Mouse (Mus musculus): Measurements from ENCODE around the gene Dpy19l2. TPM values are rescaled to one million over a fixed set of nuclear protein-coding genes. Genes with fewer than 3 reads are reported as not detected.

Dpy19l2 gene
- polyA plus RNA-seq, 1 experiment from 2014 or later: 0.10 TPM

GRCm38 (mm10) chr9:24508880-24509279 lies 187.2 kb downstream of the Dpy19l2 start:
- 78% methylated on average over 4 of the region's 4 CpGs for WGBS
- H3K9me3 ChIP-seq: no peaks in the 10 kb centered on the region
- H3K4me3 ChIP-seq: no peak overlapping the region
- no peaks in the 10 kb centered on the region for H3K4me1 ChIP-seq
- H3K27ac ChIP-seq: no peak overlapping the region
- no peaks in the 10 kb centered on the region for H3K36me3 ChIP-seq
- H3K27me3 ChIP-seq (ENCODE audit: insufficient read depth, poor library complexity, severe bottlenecking): no peaks in the 10 kb centered on the region
- DNase-seq (ENCODE audit: low spot score): no peak

Other genes starting within 250 kb of the Dpy19l2 start
- 7.0 and 9.6 TPM in 2 replicates for gene Dpy19l1, start 193.2 kb downstream of the Dpy19l2 start, polyA plus RNA-seq (2016; fragmentation: Nextera tagmentation; extraction: Ambion mirVana)
- not detected in 2 replicates for gene Cypt4, start 71.1 kb downstream of the Dpy19l2 start, polyA plus RNA-seq (2016; fragmentation: Nextera tagmentation; extraction: Ambion mirVana)
- gene Tbx20, start 78.0 kb upstream of the Dpy19l2 start, polyA plus RNA-seq (2016; fragmentation: Nextera tagmentation; extraction: Ambion mirVana): 46.8 and 69.7 TPM in 2 replicates

Measured in heart, embryonic 10.5 days (tissue).